Mouse (Mus musculus) C2C12 (cell line): ENCODE measurements at regions not wholly inside any gene's neighbourhood (a gene's known extent, or its start where the extent isn't known, plus 50 kb on each side); places are given as distances from the start of the nearest gene placed in this dataset.

ENCODE experiments used
- H3K27me3 ChIP-seq: one replicate; pipeline ENCODE4 v1.6.1; 2011; ENCODE audit not compliant: control insufficient read depth, insufficient read depth, insufficient read length
- H3K36me3 ChIP-seq: one replicate; pipeline ENCODE4 v1.6.1; 2011; ENCODE audit not compliant: control insufficient read depth, insufficient read depth
- H3K4me3 ChIP-seq: one replicate; pipeline ENCODE4 v1.5.1; 2011; ENCODE audit warnings: mild to moderate bottlenecking, control low read depth; ENCODE audit not compliant: poor library complexity, insufficient read depth, severe bottlenecking
- H3K79me2 ChIP-seq: one replicate; pipeline ENCODE4 v1.6.1; 2011; ENCODE audit not compliant: control insufficient read depth, insufficient read depth
- H3K79me3 ChIP-seq: one replicate; pipeline ENCODE4 v1.6.1; 2011; ENCODE audit warnings: low read depth, control low read depth
- H3ac ChIP-seq: one replicate; pipeline ENCODE3; 2011; ENCODE audit warnings: low read depth; ENCODE audit not compliant: control insufficient read depth, insufficient read length
- CEBPB ChIP-seq: IDR thresholded peaks from one replicate; pipeline ENCODE4 v1.6.1; 2011; ENCODE audit warnings: low read depth, mild to moderate bottlenecking, control low read depth, moderate library complexity
- CTCF ChIP-seq: IDR thresholded peaks from one replicate; pipeline ENCODE4 v1.5.1; 2011; ENCODE audit not compliant: control insufficient read depth, insufficient read depth, insufficient read length
- FOSL1 ChIP-seq: IDR thresholded peaks from one replicate; pipeline ENCODE4 v1.8.0; 2011; ENCODE audit warnings: mild to moderate bottlenecking, low read length; ENCODE audit not compliant: poor library complexity, insufficient read depth, severe bottlenecking
- MAX ChIP-seq: IDR thresholded peaks from one replicate; pipeline ENCODE4 v1.6.1; 2011; ENCODE audit warnings: mild to moderate bottlenecking, control low read depth
- MYOD1 ChIP-seq: IDR thresholded peaks from one replicate; pipeline ENCODE4 v1.6.1; 2011; ENCODE audit warnings: low read depth; ENCODE audit not compliant: control insufficient read depth, insufficient read length
- MYOG ChIP-seq: IDR thresholded peaks from one replicate; pipeline ENCODE4 v1.6.1; 2011; ENCODE audit not compliant: control insufficient read depth, insufficient read length; ENCODE audit errors: extremely low read depth
- USF1 ChIP-seq: IDR thresholded peaks from one replicate; pipeline ENCODE4 v1.6.1; 2011; ENCODE audit warnings: low read depth, mild to moderate bottlenecking, control low read depth, moderate library complexity

- no peaks in the 10 kb centered on the region for H3K79me3 ChIP-seq
- TF ChIP-seq USF1 (no peak), CEBPB (no peak), CTCF (no peak), MAX (no peak), MYOD1 (no peak), FOSL1 (no peak), MYOG (no peak)
- no peaks in the 10 kb centered on the region for H3K27me3 ChIP-seq
- H3K79me2 ChIP-seq, result no peaks in the 10 kb centered on the region
- H3K36me3 ChIP-seq, result no peaks in the 10 kb centered on the region
- no peak overlapping the region for H3K4me3 ChIP-seq
- no peak overlapping the region for H3ac ChIP-seq
Observed at GRCm38 (mm10) chr15:74420550-74420949, 215.6 kb downstream of the Mroh4 start.

GRCm38 (mm10) chr15:74418635-74419034, 217.5 kb downstream of the Mroh4 start:
- TF ChIP-seq MYOG (no peak), MAX (no peak), CEBPB (no peak), CTCF (no peak), USF1 (no peak), MYOD1 (no peak), FOSL1 (no peak)
- Histone ChIP-seq H3K4me3 (no peak overlapping the region), H3K79me2 (no peaks in the 10 kb centered on the region), H3K36me3 (no peaks in the 10 kb centered on the region), H3K79me3 (no peaks in the 10 kb centered on the region), H3K27me3 (no peaks in the 10 kb centered on the region), H3ac (no peak overlapping the region)

GRCm38 (mm10) chr15:74413217-74413616, 222.9 kb downstream of the Mroh4 start:
- no peaks in the 10 kb centered on the region for H3K36me3 ChIP-seq
- no peak for TF ChIP-seq CTCF
- no peak for TF ChIP-seq MAX
- no peak for TF ChIP-seq CEBPB
- TF ChIP-seq MYOD1, result no peak
- no peak for TF ChIP-seq MYOG
- TF ChIP-seq FOSL1, result no peak
- TF ChIP-seq USF1, result no peak
- H3ac ChIP-seq, result no peak overlapping the region
- no peak overlapping the region for H3K4me3 ChIP-seq
- H3K79me3 ChIP-seq, result no peaks in the 10 kb centered on the region
- no peaks in the 10 kb centered on the region for H3K79me2 ChIP-seq
- no peaks in the 10 kb centered on the region for H3K27me3 ChIP-seq

DNA sequence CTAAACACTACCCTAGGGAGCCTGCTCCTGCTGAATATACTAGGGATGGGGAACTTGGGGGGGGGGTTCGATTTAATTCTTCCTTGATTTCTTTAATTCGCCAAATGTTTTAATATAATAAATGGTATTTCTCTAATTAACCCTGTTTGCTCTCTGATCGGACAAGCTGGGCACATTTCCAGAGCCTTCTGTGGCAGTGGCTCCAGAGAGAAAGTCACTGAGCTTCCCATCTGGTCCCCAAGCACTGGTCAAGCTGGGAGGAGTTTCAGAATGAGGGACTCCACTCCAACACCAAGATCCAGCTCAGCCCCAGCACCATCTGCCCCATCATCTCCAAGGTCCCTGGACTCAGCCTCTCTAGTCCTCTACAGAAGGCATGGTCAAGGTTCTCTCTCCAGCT, 223.9 kb downstream of the Mroh4 start:
- Histone ChIP-seq H3K36me3 (no peaks in the 10 kb centered on the region), H3ac (no peak overlapping the region), H3K79me3 (no peaks in the 10 kb centered on the region), H3K79me2 (no peaks in the 10 kb centered on the region), H3K4me3 (no peak overlapping the region), H3K27me3 (no peaks in the 10 kb centered on the region)
- no peak for TF ChIP-seq FOSL1
- no peak for TF ChIP-seq CTCF
- TF ChIP-seq MYOD1, result no peak
- TF ChIP-seq CEBPB, result no peak
- TF ChIP-seq MYOG, result no peak
- TF ChIP-seq MAX, result no peak
- TF ChIP-seq USF1, result no peak

DNA sequence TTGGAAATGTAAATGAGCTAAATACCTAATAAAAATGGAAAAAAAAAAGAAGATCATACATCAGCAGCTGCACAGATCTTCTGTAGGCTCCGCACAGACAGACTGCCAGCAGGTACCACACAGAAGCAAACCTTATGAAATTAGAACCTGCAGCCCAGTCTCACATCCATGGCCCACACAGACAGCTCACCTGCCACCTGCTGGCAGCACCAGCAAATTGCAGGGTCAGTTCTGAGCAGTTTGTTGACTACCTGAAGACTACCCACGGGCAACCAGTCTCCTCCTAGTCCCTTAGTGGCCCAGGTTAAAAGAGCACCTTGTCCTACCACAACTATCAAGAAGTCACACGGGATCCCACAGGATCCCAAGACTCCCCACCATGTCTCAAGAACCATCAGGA, 225.1 kb downstream of the Mroh4 start:
- TF ChIP-seq CEBPB, result no peak
- TF ChIP-seq FOSL1, result no peak
- TF ChIP-seq MAX, result no peak
- no peak for TF ChIP-seq USF1
- TF ChIP-seq MYOD1, result no peak
- TF ChIP-seq MYOG, result no peak
- TF ChIP-seq CTCF, result no peak
- Histone ChIP-seq H3K79me3 (no peaks in the 10 kb centered on the region), H3K4me3 (no peak overlapping the region), H3ac (no peak overlapping the region), H3K79me2 (no peaks in the 10 kb centered on the region), H3K27me3 (no peaks in the 10 kb centered on the region), H3K36me3 (no peaks in the 10 kb centered on the region)

DNA sequence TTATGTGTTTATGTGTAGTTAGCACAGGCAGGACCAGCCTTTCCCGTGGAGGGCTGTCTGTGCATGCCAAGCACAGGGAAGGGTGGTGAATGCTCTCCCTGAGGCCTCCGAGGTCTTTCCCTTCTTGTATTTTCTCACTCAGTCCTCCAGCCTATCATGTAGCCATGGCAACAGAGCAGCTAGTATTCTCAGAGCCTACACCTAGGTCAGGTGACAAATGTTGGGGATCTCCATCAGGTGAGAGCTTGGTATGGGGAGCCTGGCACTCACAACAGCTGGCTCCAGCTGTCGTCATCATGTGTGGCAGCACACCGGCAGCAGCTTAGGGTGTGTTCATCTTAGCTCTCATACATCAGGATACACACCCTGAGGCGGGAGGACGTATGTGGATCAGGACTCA, 231.3 kb downstream of the Mroh4 start:
- Histone ChIP-seq H3K79me2 (no peaks in the 10 kb centered on the region), H3K79me3 (no peaks in the 10 kb centered on the region), H3K27me3 (no peaks in the 10 kb centered on the region), H3K36me3 (no peaks in the 10 kb centered on the region), H3ac (no peak overlapping the region), H3K4me3 (no peak overlapping the region)
- TF ChIP-seq MYOG, result no peak
- no peak for TF ChIP-seq USF1
- no peak for TF ChIP-seq FOSL1
- no peak for TF ChIP-seq MYOD1
- TF ChIP-seq CEBPB, result no peak
- no peak for TF ChIP-seq CTCF
- TF ChIP-seq MAX, result no peak
